13 mouse cellular contexts compared by ENCODE assay signal in the genomic region with DNA sequence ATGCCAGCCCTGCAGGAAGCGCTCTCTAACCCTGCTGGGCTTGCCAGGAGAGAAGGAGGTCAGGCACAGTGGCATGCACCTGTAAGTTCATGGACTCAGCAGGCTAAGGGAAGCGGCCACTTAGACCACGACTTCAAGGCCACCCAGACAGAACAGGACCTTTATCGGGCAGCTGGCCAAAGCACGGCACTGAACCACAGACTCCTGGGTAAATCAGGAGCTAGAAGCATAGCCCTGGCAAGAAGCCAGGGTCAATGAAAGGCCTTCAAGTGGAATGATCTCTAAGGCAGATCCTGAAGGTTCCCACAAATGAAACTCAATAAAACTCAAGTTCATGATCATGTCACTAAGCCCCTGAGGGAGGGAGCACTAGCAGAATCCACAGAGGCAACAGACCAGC. TPM values are rescaled to one million over a fixed set of nuclear protein-coding genes. Genes with fewer than 3 reads are reported as not detected.
DNase-seq lines count a peak whose midpoint lies in the region; ATAC-seq lines count a peak whose summit lies in the region.
"Had no signal": no experiment of that assay in that cellular context is flagged by ENCODE, and none has a peak within 500 bp of the region (broad histone marks: within the 10 kb centered on the region; RNA-seq: fewer than 3 reads in every experiment).

No protein-coding gene starts in this region.

- H3K4me2 ChIP-seq in hindbrain, embryonic 16.5 days (ENCODE audit: low read length): no peak overlapping the region
- no peak overlapping the region for H3K4me2 ChIP-seq in hindbrain, embryonic 12.5 days (replicated peaks)
- H3K4me2 ChIP-seq: embryonic facial prominence, embryonic 12.5 days; liver, embryonic 12.5 days had no signal

- 35% methylated on average over 5 of the region's 5 CpGs for WGBS in hindbrain, embryonic 16.5 days
- WGBS in hindbrain, embryonic 12.5 days: 72% methylated on average over 5 of the region's 5 CpGs

- no peaks in the 10 kb centered on the region for H3K27me3 ChIP-seq in hindbrain, embryonic 16.5 days (replicated peaks; ENCODE audit: control insufficient read depth, insufficient read depth, low read length)
- no peaks in the 10 kb centered on the region for H3K27me3 ChIP-seq in hindbrain, embryonic 12.5 days
- H3K27me3 ChIP-seq: embryonic facial prominence, embryonic 12.5 days; liver, embryonic 12.5 days had no signal

- H3K27ac ChIP-seq in hindbrain, embryonic 16.5 days (ENCODE audit: low read depth, low read length): 0 out of 2 replicates have a peak overlapping the region, but pooled peaks have one; percentile 14
- no peak overlapping the region for H3K27ac ChIP-seq in hindbrain, embryonic 12.5 days
- H3K27ac ChIP-seq: embryonic facial prominence, embryonic 12.5 days; liver, embryonic 12.5 days had no signal

- H3K4me3 ChIP-seq in hindbrain, embryonic 16.5 days (ENCODE audit: low read length): no peak overlapping the region
- no peak overlapping the region for H3K4me3 ChIP-seq in hindbrain, embryonic 12.5 days
- H3K4me3 ChIP-seq: embryonic facial prominence, embryonic 12.5 days; liver, embryonic 12.5 days had no signal

- peaks cover 2% of the 10 kb centered on the region; the same call in 1 of the 2 replicates for H3K36me3 ChIP-seq in hindbrain, embryonic 16.5 days (ENCODE audit: control insufficient read depth, insufficient read depth, low read length)
- peaks cover 41% of the 10 kb centered on the region for H3K36me3 ChIP-seq in hindbrain, embryonic 12.5 days

- H3K9me3 ChIP-seq in hindbrain, embryonic 16.5 days (ENCODE audit: control insufficient read depth, low read length): no peaks in the 10 kb centered on the region
- no peaks in the 10 kb centered on the region for H3K9me3 ChIP-seq in hindbrain, embryonic 12.5 days (replicated peaks)
- H3K9me3 ChIP-seq: embryonic facial prominence, embryonic 12.5 days; liver, embryonic 12.5 days had no signal

- ATAC-seq in hindbrain, embryonic 16.5 days: no peak
- ATAC-seq in hindbrain, embryonic 12.5 days (ENCODE audit: low FRiP score): no peak
- ATAC-seq: liver, embryonic 12.5 days had no signal

- peak overlapping the region; percentile 8; the same call in 1 of the 2 replicates for H3K9ac ChIP-seq in hindbrain, embryonic 16.5 days (ENCODE audit: low read depth, low read length)
- H3K9ac ChIP-seq in hindbrain, embryonic 12.5 days: no peak overlapping the region
- H3K9ac ChIP-seq: embryonic facial prominence, embryonic 12.5 days; liver, embryonic 12.5 days had no signal

- H3K4me1 ChIP-seq in hindbrain, embryonic 16.5 days (ENCODE audit: control insufficient read depth, insufficient read depth, low read depth, low read length): no peaks in the 10 kb centered on the region; the same call in 1 of the 2 replicates
- H3K4me1 ChIP-seq in hindbrain, embryonic 12.5 days: 0 out of 2 replicates have a peak, but pooled peaks cover 4% of the 10 kb centered on the region
- H3K4me1 ChIP-seq: embryonic facial prominence, embryonic 12.5 days; liver, embryonic 12.5 days had no signal

- peak; percentile 76 for DNase-seq in MN1 (ENCODE audit: low spot score)
- DNase-seq in adrenal gland, postnatal 36 days: peak; percentile 68 to 79
- peak; percentile 86 for DNase-seq in kidney, postnatal 36 days
- no peak for DNase-seq in urinary bladder, postnatal 4 days (ENCODE audit: low spot score in 2 of 2)
- DNase-seq in spleen, postnatal 10 days (ENCODE audit: low spot score in 2 of 2): no peak
- no peak for DNase-seq in layer of hippocampus, postnatal 36 days
- DNase-seq: heart, postnatal 14 days; layer of hippocampus, adult 9-11 months; thymus, adult 2 months had no signal

RNA-seq across cellular contexts. Expression of a gene that starts 11.9 kb away (rescaled TPM):
- 21.3 TPM in 2 replicates for polyA plus RNA-seq in hindbrain, embryonic 16.5 days (2015; fragmentation: Nextera tagmentation; extraction: Ambion mirVana)
- 27.4 and 28.0 TPM in 2 replicates for polyA plus RNA-seq in hindbrain, embryonic 12.5 days (2016; fragmentation: Nextera tagmentation; extraction: Ambion mirVana)
- 10 to 100 TPM; 30.4 to 31.6 TPM for total RNA-seq in adrenal gland, postnatal 36 days (2021)
- total RNA-seq in layer of hippocampus, postnatal 36 days (2021): 10 to 100 TPM; 14.5 to 15.9 TPM

RNA-seq across cellular contexts. Expression of a gene that starts 19.1 kb away (rescaled TPM):
- 12.5 and 14.0 TPM in 2 replicates for polyA plus RNA-seq in hindbrain, embryonic 16.5 days (2015; fragmentation: Nextera tagmentation; extraction: Ambion mirVana)
- polyA plus RNA-seq in hindbrain, embryonic 12.5 days (2016; fragmentation: Nextera tagmentation; extraction: Ambion mirVana): 11.7 and 12.8 TPM in 2 replicates
- total RNA-seq in adrenal gland, postnatal 36 days (2021): 1 to 10 TPM; 8.1 to 9.3 TPM
- total RNA-seq in layer of hippocampus, postnatal 36 days (2021): 10 to 100 TPM; 14.0 to 14.6 TPM

Comparison
In these comparisons a context has a peak if more than half of its experiments do, and no peak if none do; other contexts are left out.
1. DNase-seq: peak in MN1 (single experiment), adrenal gland, postnatal 36 days (2 of 2) and kidney, postnatal 36 days (2 of 2); none in urinary bladder, postnatal 4 days (0 of 2), spleen, postnatal 10 days (0 of 2) and layer of hippocampus, postnatal 36 days (0 of 2).